Mouse (Mus musculus) right cerebral cortex, postnatal 36 days (tissue): ENCODE results near the gene Nsd2.
"Not testable (repeated sequence)": the region's sequence is repeated elsewhere in the genome, so short reads cannot be mapped to it uniquely, and the experiment has no call there.

Source experiments
- DNase-seq, 2 experiments: peaks; one replicate each; pipeline ENCODE4 v3.0.0; 2022; ENCODE audit warnings: low spot score in 2 of 2, mixed read lengths in 1 of 2

Gene Nsd2

GRCm38 (mm10) chr5:33851466-33851865, 30.9 kb downstream of the Nsd2 start:
- DNase-seq: no peak

GRCm38 (mm10) chr5:33853086-33853485, 32.6 kb downstream of the Nsd2 start:
- DNase-seq: no peak

- DNase-seq: no peak
These were observed 33.5 kb downstream of the Nsd2 start for GRCm38 (mm10) chr5:33854019-33854418.

GRCm38 (mm10) chr5:33857693-33858092, 37.2 kb downstream of the Nsd2 start:
- DNase-seq: no peak

- DNase-seq: no peak
These were observed 54.9 kb downstream of the Nsd2 start for GRCm38 (mm10) chr5:33875472-33875871.

GRCm38 (mm10) chr5:33881118-33881517, 60.6 kb downstream of the Nsd2 start:
- no peak for DNase-seq

GRCm38 (mm10) chr5:33893406-33893805, 72.9 kb downstream of the Nsd2 start:
- no peak for DNase-seq

- DNase-seq: no peak
These were observed 74.6 kb downstream of the Nsd2 start for GRCm38 (mm10) chr5:33895116-33895515.

- DNase-seq: no peak
These were observed 76.6 kb downstream of the Nsd2 start for GRCm38 (mm10) chr5:33897158-33897557.

- DNase-seq: no peak
These were observed 78.1 kb downstream of the Nsd2 start for GRCm38 (mm10) chr5:33898671-33899070.

GRCm38 (mm10) chr5:33899245-33899644, 78.7 kb downstream of the Nsd2 start:
- DNase-seq: no peak

- DNase-seq: no peak
These were observed 79.6 kb downstream of the Nsd2 start for GRCm38 (mm10) chr5:33900101-33900500.

- no peak for DNase-seq
These were observed 80.3 kb downstream of the Nsd2 start for GRCm38 (mm10) chr5:33900701-33901263.

- no peak for DNase-seq
These were observed 80.8 kb downstream of the Nsd2 start for GRCm38 (mm10) chr5:33901278-33901677.

- no peak for DNase-seq
These were observed 82.2 kb downstream of the Nsd2 start for GRCm38 (mm10) chr5:33902696-33903095.

GRCm38 (mm10) chr5:33903176-33903575, 82.7 kb downstream of the Nsd2 start:
- DNase-seq: no peak

GRCm38 (mm10) chr5:33915031-33915430, 94.5 kb downstream of the Nsd2 start:
- DNase-seq: not testable (repeated sequence)

GRCm38 (mm10) chr5:33916616-33917015, 96.1 kb downstream of the Nsd2 start:
- DNase-seq: not testable (repeated sequence)

GRCm38 (mm10) chr5:33919466-33919865, 98.9 kb downstream of the Nsd2 start:
- peak in 1 of 2 experiments; percentile 55 for DNase-seq

- no peak for DNase-seq
These were observed 99.5 kb downstream of the Nsd2 start for GRCm38 (mm10) chr5:33920037-33920436.

- no peak for DNase-seq
These were observed 100.4 kb downstream of the Nsd2 start for GRCm38 (mm10) chr5:33920924-33921323.

- DNase-seq: no peak
These were observed 101.1 kb downstream of the Nsd2 start for GRCm38 (mm10) chr5:33921486-33922235.

- no peak for DNase-seq
These were observed 102.0 kb downstream of the Nsd2 start for GRCm38 (mm10) chr5:33922566-33922965.
